Mouse (Mus musculus): ENCODE measurements around the gene Plekhg6. TPM values are rescaled to one million over a fixed set of nuclear protein-coding genes. Genes with fewer than 3 reads are reported as not detected.

The Plekhg6 gene
- polyA plus RNA-seq, 1 experiment from 2014 or later: 4.2 TPM

DNA sequence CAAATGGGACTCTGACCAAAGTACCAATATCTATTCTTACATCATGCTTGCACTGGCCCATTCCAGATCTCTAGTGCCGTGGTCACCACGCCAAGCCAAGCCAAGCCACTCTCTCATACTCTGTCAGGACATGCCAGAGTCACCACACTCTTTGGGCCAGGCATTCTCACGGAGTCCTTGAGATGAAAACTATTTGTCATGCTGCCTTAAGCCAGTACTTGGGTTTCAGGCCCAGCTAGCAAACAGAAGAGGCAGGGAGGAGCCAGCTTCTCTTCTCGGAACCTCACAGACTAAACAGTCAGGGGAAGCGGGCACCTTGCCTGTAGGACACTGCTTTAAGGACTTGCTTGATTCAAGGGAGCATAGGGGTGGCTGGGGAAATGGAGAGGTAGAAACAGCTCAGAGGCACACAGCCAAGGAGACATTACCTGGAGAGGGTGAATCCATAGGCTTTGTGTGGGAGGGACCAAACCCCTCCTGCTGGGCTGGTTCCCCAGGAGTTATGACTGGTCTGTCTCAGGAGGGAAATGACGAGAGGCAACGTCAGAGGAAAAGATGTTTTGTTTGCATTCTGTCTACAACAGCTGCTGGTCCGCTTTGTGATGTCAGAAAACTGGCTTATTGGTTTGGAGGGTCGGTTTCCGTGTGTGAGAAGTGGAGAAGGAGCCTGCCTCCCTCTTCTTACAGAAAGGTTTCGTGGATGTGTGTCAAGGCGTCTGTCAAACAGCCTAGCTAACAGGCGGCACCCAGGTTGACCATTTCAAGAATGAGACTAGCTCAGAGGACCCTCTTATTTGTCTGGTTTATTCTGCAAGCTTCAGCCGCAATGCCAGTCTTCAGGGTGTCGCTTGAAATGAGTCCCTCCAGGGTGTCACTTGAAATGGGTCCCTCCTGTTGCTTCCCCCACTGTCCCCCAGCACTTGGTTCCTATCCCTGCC, 61.3 kb downstream of the Plekhg6 start:
- H3K27ac ChIP-seq: no peak overlapping the region
- H3K27me3 ChIP-seq: peaks cover 41% of the 10 kb centered on the region
- 62% methylated on average over 15 of the region's 15 CpGs for WGBS
- H3K36me3 ChIP-seq: no peaks in the 10 kb centered on the region
- no peak overlapping the region for H3K4me3 ChIP-seq
- H3K4me2 ChIP-seq: no peak overlapping the region
- H3K4me1 ChIP-seq: peaks cover 17% of the 10 kb centered on the region
- H3K9me3 ChIP-seq: no peaks in the 10 kb centered on the region
- ATAC-seq (ENCODE audit: insufficient number of reproducible peaks, low FRiP score, low TSS enrichment, low read depth): no peak
- no peak overlapping the region for H3K9ac ChIP-seq

DNA sequence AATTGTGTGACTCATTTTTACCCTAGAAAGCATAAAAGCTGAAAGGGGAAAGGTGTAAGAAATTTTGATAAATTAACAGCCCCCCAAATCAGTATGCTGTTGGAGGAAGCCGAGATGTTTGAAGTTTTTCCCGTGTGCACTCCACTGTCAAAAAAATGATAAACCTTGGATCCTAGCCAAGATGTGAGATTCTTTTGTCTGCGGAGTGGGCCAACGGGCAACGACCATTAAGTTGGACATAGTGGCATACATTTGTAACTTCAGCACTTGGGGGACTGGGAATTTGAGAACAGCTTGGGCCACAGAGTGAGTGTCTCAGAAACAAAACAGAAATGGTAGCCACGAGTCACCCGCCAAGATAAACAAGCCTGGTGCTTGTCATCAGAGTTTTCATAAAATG, 63.5 kb downstream of the Plekhg6 start:
- Histone ChIP-seq H3K36me3 (peaks cover 2% of the 10 kb centered on the region; the same call in 1 of the 2 replicates), H3K4me2 (no peak overlapping the region), H3K4me3 (no peak overlapping the region), H3K4me1 (peaks cover 39% of the 10 kb centered on the region), H3K9ac (no peak overlapping the region), H3K27me3 (peaks cover 29% of the 10 kb centered on the region), H3K27ac (no peak overlapping the region), H3K9me3 (no peaks in the 10 kb centered on the region)
- ATAC-seq (ENCODE audit: insufficient number of reproducible peaks, low FRiP score, low TSS enrichment, low read depth): no peak
- WGBS: 51% methylated on average over 7 of the region's 7 CpGs

DNA sequence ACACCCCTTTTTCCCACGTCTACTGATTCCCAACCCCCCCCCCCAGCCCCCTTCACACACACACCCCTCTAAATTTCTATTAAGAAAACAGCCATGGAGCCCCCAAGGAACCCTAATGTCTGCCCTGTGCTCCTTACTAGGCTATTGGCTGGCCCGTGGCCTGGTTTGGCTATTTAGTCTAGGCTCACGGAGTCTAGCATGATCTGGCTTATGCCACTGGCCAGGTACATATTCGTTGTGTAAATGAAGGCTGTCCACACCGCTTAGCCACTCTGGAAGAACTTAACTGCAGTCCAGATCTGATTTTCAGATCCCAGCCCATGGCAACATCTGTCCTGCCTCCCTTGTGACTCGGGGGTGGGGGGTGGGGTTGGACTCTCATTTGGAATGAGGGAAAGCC, 65.8 kb downstream of the Plekhg6 start:
- peaks cover 37% of the 10 kb centered on the region for H3K4me1 ChIP-seq
- H3K9ac ChIP-seq: 0 out of 2 replicates have a peak overlapping the region, but pooled peaks have one; percentile 63
- peaks cover 12% of the 10 kb centered on the region; the same call in 1 of the 2 replicates for H3K36me3 ChIP-seq
- H3K4me3 ChIP-seq: no peak overlapping the region
- H3K4me2 ChIP-seq: no peak overlapping the region
- ATAC-seq (ENCODE audit: insufficient number of reproducible peaks, low FRiP score, low TSS enrichment, low read depth): no peak
- WGBS: 55% methylated on average over 6 of the region's 6 CpGs
- H3K27ac ChIP-seq: no peak overlapping the region
- H3K9me3 ChIP-seq: no peaks in the 10 kb centered on the region
- H3K27me3 ChIP-seq: 0 out of 2 replicates have a peak, but pooled peaks cover 6% of the 10 kb centered on the region

DNA sequence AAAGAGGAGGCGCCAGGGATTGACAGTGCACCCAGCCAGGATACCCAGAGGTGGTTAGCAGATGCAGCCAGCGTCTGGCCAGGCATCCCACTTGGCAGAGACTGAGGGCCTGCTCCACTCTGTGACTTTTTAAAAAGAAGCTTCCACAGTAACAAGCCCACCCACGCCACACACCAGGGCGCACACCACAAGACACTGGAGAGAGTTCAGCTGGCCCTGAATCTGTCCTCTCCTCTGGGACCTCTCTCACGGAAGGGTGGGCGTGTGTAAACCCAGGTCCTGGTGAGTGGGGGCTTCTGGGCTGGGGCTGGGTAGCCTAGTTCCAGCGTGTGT, 66.4 kb downstream of the Plekhg6 start:
- Histone ChIP-seq H3K36me3 (peaks cover 12% of the 10 kb centered on the region; the same call in 1 of the 2 replicates), H3K27me3 (0 out of 2 replicates have a peak, but pooled peaks cover 3% of the 10 kb centered on the region), H3K9ac (peak overlapping the region; percentile 63), H3K27ac (peak overlapping the region; percentile 82), H3K4me1 (peaks cover 41% of the 10 kb centered on the region), H3K4me3 (peak overlapping the region; percentile 57), H3K9me3 (no peaks in the 10 kb centered on the region), H3K4me2 (peak overlapping the region; percentile 79)
- WGBS: 38% methylated on average over 7 of the region's 7 CpGs
- ATAC-seq (ENCODE audit: insufficient number of reproducible peaks, low FRiP score, low TSS enrichment, low read depth): no peak

DNA sequence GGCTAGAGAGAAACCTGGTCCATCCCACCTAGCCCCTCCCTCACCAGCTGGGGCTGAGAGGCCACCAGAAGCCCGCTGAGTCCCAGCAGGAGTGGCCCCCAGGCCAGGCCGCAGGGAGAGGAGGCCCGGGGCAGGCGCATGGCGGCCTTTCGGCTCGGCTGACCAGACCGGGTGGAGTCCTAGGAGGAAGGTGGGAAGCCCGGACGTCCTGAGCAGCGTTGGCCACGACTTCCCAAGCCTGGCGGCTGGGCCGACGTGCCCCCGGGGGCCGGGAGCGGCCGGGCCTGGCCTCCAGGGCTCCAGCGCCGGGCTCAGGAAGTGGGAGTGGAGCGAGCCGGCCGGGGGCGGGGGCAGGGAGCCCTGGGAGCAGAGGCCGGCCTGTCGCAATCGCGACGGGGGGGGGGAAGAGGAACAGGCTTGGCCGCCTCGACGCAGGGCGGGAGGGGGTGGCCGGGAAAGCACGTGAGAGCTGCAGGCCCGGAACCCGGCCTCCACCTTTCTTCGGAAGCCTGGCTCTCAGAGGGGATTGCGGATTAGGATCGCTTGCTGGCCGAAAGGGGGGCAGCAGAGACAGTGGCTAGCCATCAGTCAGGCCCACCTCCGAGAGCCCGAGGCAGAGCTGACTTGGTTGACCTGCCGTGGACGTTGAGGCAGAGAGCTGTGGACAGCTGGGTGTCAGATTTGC, 66.9 kb downstream of the Plekhg6 start, which contains the start of gene Ltbr:
Gene Ltbr, minus strand, starts transcription at position 340 of the 685 bp plus-strand sequence.
- Histone ChIP-seq H3K4me2 (peak within 1 kb of the TSS; percentile 79), H3K9ac (peak within 1 kb of the TSS; percentile 63), H3K4me3 (peak within 1 kb of the TSS; percentile 57), H3K4me1 (peaks cover 46% of the 10 kb centered on the region), H3K36me3 (peaks cover 14% of the 10 kb centered on the region; the same call in 1 of the 2 replicates), H3K27me3 (0 out of 2 replicates have a peak, but pooled peaks cover 3% of the 10 kb centered on the region), H3K9me3 (no peaks in the 10 kb centered on the region), H3K27ac (peak within 1 kb of the TSS; percentile 82)
- peak; percentile 85 for ATAC-seq (ENCODE audit: insufficient number of reproducible peaks, low FRiP score, low TSS enrichment, low read depth)
- WGBS: 5% methylated on average over 44 of the region's 46 CpGs

Other genes starting within 250 kb of the Plekhg6 start
- 54.4 and 58.0 TPM in 2 replicates for gene Nop2, start 248.9 kb downstream of the Plekhg6 start, polyA plus RNA-seq (2015; fragmentation: Nextera tagmentation; extraction: Ambion mirVana)
- 26.6 and 46.8 TPM in 2 replicates for gene Iffo1, start 235.6 kb downstream of the Plekhg6 start, polyA plus RNA-seq (2015; fragmentation: Nextera tagmentation; extraction: Ambion mirVana)
- gene Gapdh, start 214.3 kb downstream of the Plekhg6 start, polyA plus RNA-seq (2015; fragmentation: Nextera tagmentation; extraction: Ambion mirVana): 1,547 and 1,728 TPM in 2 replicates
- gene Ncapd2, start 189.1 kb downstream of the Plekhg6 start, polyA plus RNA-seq (2015; fragmentation: Nextera tagmentation; extraction: Ambion mirVana): 86.4 and 87.0 TPM in 2 replicates
- gene Mrpl51, start 189.0 kb downstream of the Plekhg6 start, polyA plus RNA-seq (2015; fragmentation: Nextera tagmentation; extraction: Ambion mirVana): 210 and 220 TPM in 2 replicates
- 4.8 and 4.9 TPM in 2 replicates for gene Vamp1, start 165.2 kb downstream of the Plekhg6 start, polyA plus RNA-seq (2015; fragmentation: Nextera tagmentation; extraction: Ambion mirVana)
- gene Tapbpl, start 148.9 kb downstream of the Plekhg6 start, polyA plus RNA-seq (2015; fragmentation: Nextera tagmentation; extraction: Ambion mirVana): 4.9 and 5.7 TPM in 2 replicates
- 1.5 and 3.2 TPM in 2 replicates for gene Cd27, start 143.8 kb downstream of the Plekhg6 start, polyA plus RNA-seq (2015; fragmentation: Nextera tagmentation; extraction: Ambion mirVana)
- 0.34 TPM in 1 of 2 replicates, not detected in the other for gene Tuba3a, start 94.8 kb downstream of the Plekhg6 start, polyA plus RNA-seq (2015; fragmentation: Nextera tagmentation; extraction: Ambion mirVana)
- 47.0 and 50.5 TPM in 2 replicates for gene Ltbr, start 66.9 kb downstream of the Plekhg6 start, polyA plus RNA-seq (2015; fragmentation: Nextera tagmentation; extraction: Ambion mirVana)
- 5.2 and 5.3 TPM in 2 replicates for gene Scnn1a, start 60.1 kb downstream of the Plekhg6 start, polyA plus RNA-seq (2015; fragmentation: Nextera tagmentation; extraction: Ambion mirVana)
- 95.6 and 98.8 TPM in 2 replicates for gene Tnfrsf1a, start 31.4 kb downstream of the Plekhg6 start, polyA plus RNA-seq (2015; fragmentation: Nextera tagmentation; extraction: Ambion mirVana)
- 490 and 511 TPM in 2 replicates for gene Cd9, start 114.0 kb upstream of the Plekhg6 start, polyA plus RNA-seq (2015; fragmentation: Nextera tagmentation; extraction: Ambion mirVana)
- gene Vwf, start 166.0 kb upstream of the Plekhg6 start, polyA plus RNA-seq (2015; fragmentation: Nextera tagmentation; extraction: Ambion mirVana): 7.9 and 11.3 TPM in 2 replicates